Mouse (Mus musculus) myocyte (in vitro differentiated cells): ENCODE measurements around the gene Dusp13.

Source experiments
- CEBPB ChIP-seq: IDR thresholded peaks from 2 replicates; pipeline ENCODE4 v1.6.1; 2011; ENCODE audit warnings: mild to moderate bottlenecking, moderate library complexity; ENCODE audit not compliant: poor library complexity, insufficient read depth, severe bottlenecking
- E2F4 ChIP-seq: IDR thresholded peaks from one replicate; pipeline ENCODE4 v1.6.1; 2011; ENCODE audit warnings: mild to moderate bottlenecking, control low read depth, moderate library complexity; ENCODE audit not compliant: insufficient read depth
- MAX ChIP-seq: IDR thresholded peaks from one replicate; pipeline ENCODE4 v1.6.1; 2011; ENCODE audit warnings: low read depth, mild to moderate bottlenecking, control low read depth
- MYOD1 ChIP-seq, 3 experiments: IDR thresholded peaks; one replicate each; pipeline ENCODE4 v1.6.1; 2011; ENCODE audit warnings: control low read depth in 2 of 3, low read depth in 2 of 3, mild to moderate bottlenecking in 2 of 3, moderate library complexity in 1 of 3; ENCODE audit not compliant: insufficient read length in 2 of 3, control insufficient read depth in 1 of 3
- MYOG ChIP-seq, 3 experiments: IDR thresholded peaks; one replicate each; pipeline ENCODE4 v1.6.1; 2011; ENCODE audit warnings: control low read depth in 2 of 3, low read depth in 2 of 3, mild to moderate bottlenecking in 2 of 3; ENCODE audit not compliant: insufficient read length in 2 of 3, control insufficient read depth in 1 of 3, insufficient read depth in 1 of 3
- POLR2A ChIP-seq: IDR thresholded peaks from one replicate; pipeline ENCODE4 v1.6.1; 2011; ENCODE audit warnings: low read depth, mild to moderate bottlenecking, control low read depth, moderate library complexity; ENCODE audit not compliant: insufficient read length
- POLR2AphosphoS2 ChIP-seq: IDR thresholded peaks from one replicate; pipeline ENCODE4 v1.6.1; 2011; ENCODE audit warnings: low read depth, control low read depth; ENCODE audit not compliant: insufficient read length
- REST ChIP-seq: IDR thresholded peaks from one replicate; pipeline ENCODE4 v1.6.1; 2011; ENCODE audit warnings: mild to moderate bottlenecking, control low read depth, moderate library complexity; ENCODE audit not compliant: insufficient read depth, insufficient read length
- SRF ChIP-seq: IDR thresholded peaks from one replicate; pipeline ENCODE4 v1.6.1; 2011; ENCODE audit warnings: low read depth; ENCODE audit not compliant: control insufficient read depth, insufficient read length
- TCF12 ChIP-seq: IDR thresholded peaks from one replicate; pipeline ENCODE4 v1.6.1; 2011; ENCODE audit warnings: mild to moderate bottlenecking, control low read depth; ENCODE audit not compliant: poor library complexity, insufficient read depth, severe bottlenecking
- TCF3 ChIP-seq: IDR thresholded peaks from one replicate; pipeline ENCODE4 v1.6.1; 2011; ENCODE audit warnings: low read depth, control low read depth; ENCODE audit not compliant: insufficient read length
- USF1 ChIP-seq: IDR thresholded peaks from one replicate; pipeline ENCODE4 v1.6.1; 2011; ENCODE audit warnings: low read depth, mild to moderate bottlenecking, control low read depth, moderate library complexity

- TF ChIP-seq MYOG (IDR thresholded peaks at IDR 0.05; ENCODE audit: control insufficient read depth in 1 of 3, insufficient read depth in 1 of 3, insufficient read length in 2 of 3, low read depth in 2 of 3) (peak in 2 of 3 experiments; percentile 6 to 81), MAX (no peak), POLR2A (no peak), POLR2AphosphoS2 (no peak), USF1 (no peak), SRF (no peak), E2F4 (no peak), REST (no peak), CEBPB (no peak), MYOD1 (IDR thresholded peaks at IDR 0.05; ENCODE audit: control insufficient read depth in 1 of 3, insufficient read length in 2 of 3, low read depth in 2 of 3) (peak; percentile 83 to 99 (median 99)), TCF12 (peak; percentile 83), TCF3 (peak; percentile 50)
These were observed 2.7 kb downstream of the Dusp13 start for GRCm38 (mm10) chr14:21748142-21748870.
